Mouse (Mus musculus) neural tube, embryonic 10.5 days (tissue): ENCODE measurements around the gene Zswim9.

ENCODE experiments used
- DNase-seq: peaks from one replicate; pipeline ENCODE4 v3.0.0-alpha.2; 2017; ENCODE audit warnings: low spot score; ENCODE audit errors: extremely low spot score

The Zswim9 gene

GRCm38 (mm10) chr7:13278308-13278891, at the start of gene Zswim9:
TSS of gene Zswim9 (minus strand) at chr7:13278721.
- peak; percentile 93 for DNase-seq

GRCm38 (mm10) chr7:13324316-13324715, 45.8 kb upstream of the Zswim9 start, which contains the start of gene Pla2g4c:
TSS of gene Pla2g4c (plus strand) at chr7:13324655.
- DNase-seq = no peak

GRCm38 (mm10) chr7:13321424-13321823, 42.9 kb upstream of the Zswim9 start:
- no peak for DNase-seq

- DNase-seq = no peak
These were observed 35.6 kb upstream of the Zswim9 start for GRCm38 (mm10) chr7:13314095-13314597.

- no peak for DNase-seq
These were observed 32.9 kb upstream of the Zswim9 start for GRCm38 (mm10) chr7:13311401-13311800.

GRCm38 (mm10) chr7:13310493-13311199, 32.1 kb upstream of the Zswim9 start:
- no peak for DNase-seq

GRCm38 (mm10) chr7:13309407-13309806, 30.9 kb upstream of the Zswim9 start:
- no peak for DNase-seq

- DNase-seq = no peak
These were observed 24.9 kb upstream of the Zswim9 start for GRCm38 (mm10) chr7:13303372-13303771.

- no peak for DNase-seq
These were observed 24.3 kb upstream of the Zswim9 start for GRCm38 (mm10) chr7:13302780-13303179.

- no peak for DNase-seq
These were observed 23.1 kb upstream of the Zswim9 start for GRCm38 (mm10) chr7:13301643-13302042.

GRCm38 (mm10) chr7:13298821-13299220, 20.3 kb upstream of the Zswim9 start:
- no peak for DNase-seq

- no peak for DNase-seq
These were observed 19.1 kb upstream of the Zswim9 start for GRCm38 (mm10) chr7:13297636-13298035.

GRCm38 (mm10) chr7:13295256-13295655, 16.7 kb upstream of the Zswim9 start:
- DNase-seq = no peak

GRCm38 (mm10) chr7:13293878-13294855, 15.6 kb upstream of the Zswim9 start:
- DNase-seq = no peak

- no peak for DNase-seq
These were observed 12.8 kb upstream of the Zswim9 start for GRCm38 (mm10) chr7:13291370-13291769.

- no peak for DNase-seq
These were observed 11.6 kb upstream of the Zswim9 start for GRCm38 (mm10) chr7:13290041-13290675.

GRCm38 (mm10) chr7:13288621-13289020, 10.1 kb upstream of the Zswim9 start:
- DNase-seq = no peak

- DNase-seq = peak; percentile 17
These were observed 436 bp upstream of the Zswim9 start for GRCm38 (mm10) chr7:13278957-13279356.

GRCm38 (mm10) chr7:13277833-13278232, 688 bp downstream of the Zswim9 start:
- no peak for DNase-seq

GRCm38 (mm10) chr7:13277081-13277480, 1.4 kb downstream of the Zswim9 start, which contains the start of gene Lig1:
TSS of gene Lig1 (plus strand) at chr7:13277283.
- DNase-seq = no peak

GRCm38 (mm10) chr7:13271704-13272103, 6.8 kb downstream of the Zswim9 start:
- DNase-seq = no peak
